Mouse (Mus musculus) MEL (cell line): ENCODE results near the gene Thsd4.

ENCODE experiments used
- CTCF ChIP-seq, 3 experiments: IDR thresholded peaks in 2 of 3; conservative IDR thresholded peaks in 1 of 3; 2 replicates each; pipeline ENCODE4 v1.5.1; 2011 to 2012; ENCODE audit warnings: low read length in 3 of 3, low read depth in 2 of 3, mild to moderate bottlenecking in 2 of 3, improper control_type of control experiment in 1 of 3, inconsistent platforms in 1 of 3, mixed read lengths in 1 of 3, moderate library complexity in 1 of 3; ENCODE audit not compliant: control insufficient read depth in 1 of 3, insufficient read depth in 1 of 3, poor library complexity in 1 of 3, severe bottlenecking in 1 of 3
- EP300 ChIP-seq, 2 experiments: IDR thresholded peaks; 2 replicates each; pipeline ENCODE4 v1.6.1; 2011; ENCODE audit warnings: improper control_type of control experiment in 2 of 2, low read length in 2 of 2, low read depth in 1 of 2, mild to moderate bottlenecking in 1 of 2
- GABPA ChIP-seq: IDR thresholded peaks from 2 replicates; pipeline ENCODE4 v1.6.1; 2012; ENCODE audit warnings: low read depth, mild to moderate bottlenecking, inconsistent platforms, low read length, improper control_type of control experiment, moderate library complexity
- MAZ ChIP-seq: IDR thresholded peaks from 2 replicates; pipeline ENCODE4 v1.6.1; 2012; ENCODE audit warnings: low read depth, mild to moderate bottlenecking, inconsistent platforms, low read length, improper control_type of control experiment
- POLR2AphosphoS2 ChIP-seq: IDR thresholded peaks from 2 replicates; pipeline ENCODE4 v1.6.1; 2011; ENCODE audit warnings: low read length, improper control_type of control experiment
- RAD21 ChIP-seq: IDR thresholded peaks from 2 replicates; pipeline ENCODE4 v1.6.1; 2011; ENCODE audit warnings: mild to moderate bottlenecking, low read depth, low read length, improper control_type of control experiment
- RCOR1 ChIP-seq: IDR thresholded peaks from 2 replicates; pipeline ENCODE4 v1.6.1; 2012; ENCODE audit warnings: low read depth, mild to moderate bottlenecking, inconsistent platforms, low read length, improper control_type of control experiment

GRCm38 (mm10) chr9:60076396-60076795 lies 445.4 kb downstream of the Thsd4 start:
- TF ChIP-seq EP300 (IDR thresholded peaks at IDR 0.05; ENCODE audit: low read depth in 1 of 2, low read length in 2 of 2) = no peak
- no peak for TF ChIP-seq CTCF (IDR thresholded peaks at IDR 0.05 in 2 of 3, conservative IDR thresholded peaks at IDR 0.05 in 1 of 3; ENCODE audit: control insufficient read depth in 1 of 3, insufficient read depth in 1 of 3, low read depth in 2 of 3, low read length in 3 of 3, poor library complexity in 1 of 3, severe bottlenecking in 1 of 3)
- TF ChIP-seq POLR2AphosphoS2 = no peak
- no peak for TF ChIP-seq MAZ
- no peak for TF ChIP-seq GABPA
- TF ChIP-seq RCOR1 = no peak
- no peak for TF ChIP-seq RAD21
